Mouse (Mus musculus): Measurements from ENCODE around the gene Slc38a10.

Gene Slc38a10

DNA sequence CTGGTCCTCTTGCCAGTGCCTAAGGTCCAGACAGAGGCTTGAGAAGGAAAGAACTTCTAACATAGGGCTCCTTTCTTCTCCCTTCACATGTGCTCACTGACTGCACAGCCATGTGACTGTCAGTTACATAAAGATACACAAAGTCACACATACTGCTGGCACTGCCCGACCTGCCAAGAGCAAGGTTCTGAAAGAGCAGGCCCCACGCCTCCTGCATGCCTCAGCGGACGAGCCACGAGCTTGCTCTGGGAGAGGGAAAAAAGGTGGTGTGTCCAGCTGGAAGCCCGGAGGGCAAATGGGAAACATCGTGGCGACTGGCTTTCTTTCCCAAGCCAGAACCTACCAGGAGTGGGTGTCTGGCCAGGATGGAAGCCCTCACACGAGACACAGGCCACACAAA, 43.4 kb downstream of the Slc38a10 start:
- no peak for DNase-seq (ENCODE audit: extremely low read depth, insufficient read length, low spot score)

DNA sequence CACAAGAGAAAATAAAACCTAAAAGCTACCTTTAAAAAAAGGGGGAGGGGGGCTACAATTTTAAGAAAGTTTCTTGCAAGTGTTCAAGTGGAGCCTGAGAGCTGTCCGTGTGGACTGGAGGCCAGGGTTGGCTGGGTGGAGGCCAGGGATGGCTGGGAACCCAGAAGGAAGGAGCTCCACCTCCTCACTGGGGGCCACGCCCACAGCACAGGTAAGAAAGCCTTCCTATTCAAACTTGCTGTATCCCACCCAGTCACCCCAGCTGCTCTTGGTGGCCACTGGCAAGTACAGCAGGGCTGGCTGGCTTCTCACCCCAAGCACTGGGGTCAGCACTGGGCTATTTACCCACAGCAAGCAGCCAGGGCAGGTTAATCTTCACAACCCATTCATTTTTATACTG, 44.1 kb downstream of the Slc38a10 start:
- DNase-seq (ENCODE audit: extremely low read depth, insufficient read length, low spot score) = no peak

DNA sequence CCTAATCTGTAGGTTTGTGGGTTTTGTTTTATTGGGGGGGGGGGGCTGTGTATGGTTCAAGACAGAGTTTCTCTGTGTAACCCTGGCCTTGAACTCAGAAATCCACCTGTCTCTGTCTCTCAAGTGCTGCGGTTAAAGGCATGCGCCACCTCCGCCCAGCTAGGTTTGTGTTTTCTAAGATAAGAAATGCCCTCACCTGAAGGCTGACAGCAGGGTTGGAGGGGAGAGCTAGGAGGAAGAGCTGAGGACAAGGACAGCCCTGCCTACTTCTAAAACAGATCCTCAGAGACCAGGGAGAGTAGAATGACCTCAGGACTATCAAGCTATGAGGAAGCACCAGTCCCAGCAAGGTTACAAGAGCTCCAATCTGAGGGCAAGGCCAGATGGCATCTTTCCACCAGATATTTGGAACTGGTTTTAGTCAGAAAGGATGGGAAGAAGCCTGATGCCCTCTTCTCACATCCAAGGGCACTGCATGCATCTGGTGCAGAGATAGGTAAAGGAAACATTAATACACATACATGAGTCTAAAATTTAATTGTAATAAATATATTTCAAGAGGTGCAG, 47.6 kb downstream of the Slc38a10 start:
- no peak for DNase-seq (ENCODE audit: extremely low read depth, insufficient read length, low spot score)

DNA sequence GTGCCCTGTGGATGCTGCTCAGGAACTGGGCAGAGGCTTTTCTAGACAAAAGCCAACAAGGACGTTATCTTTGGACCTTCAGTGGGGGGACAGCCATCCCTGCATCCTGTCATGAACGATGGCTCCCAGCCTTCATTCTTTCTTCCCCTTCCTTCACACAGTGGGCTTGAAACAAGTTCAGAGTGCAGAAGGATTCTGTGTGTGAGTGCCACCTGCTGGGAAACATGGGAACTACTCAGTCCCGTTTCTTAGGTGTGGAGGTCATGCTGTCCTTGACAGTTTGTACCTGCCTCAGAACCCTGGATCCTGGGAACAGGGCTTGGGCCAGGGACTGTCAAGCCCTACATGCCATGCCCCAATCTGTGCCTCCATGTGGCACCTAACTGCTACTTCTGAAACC, 50.1 kb downstream of the Slc38a10 start:
- peak; percentile 46 for DNase-seq (ENCODE audit: extremely low read depth, insufficient read length, low spot score)

DNA sequence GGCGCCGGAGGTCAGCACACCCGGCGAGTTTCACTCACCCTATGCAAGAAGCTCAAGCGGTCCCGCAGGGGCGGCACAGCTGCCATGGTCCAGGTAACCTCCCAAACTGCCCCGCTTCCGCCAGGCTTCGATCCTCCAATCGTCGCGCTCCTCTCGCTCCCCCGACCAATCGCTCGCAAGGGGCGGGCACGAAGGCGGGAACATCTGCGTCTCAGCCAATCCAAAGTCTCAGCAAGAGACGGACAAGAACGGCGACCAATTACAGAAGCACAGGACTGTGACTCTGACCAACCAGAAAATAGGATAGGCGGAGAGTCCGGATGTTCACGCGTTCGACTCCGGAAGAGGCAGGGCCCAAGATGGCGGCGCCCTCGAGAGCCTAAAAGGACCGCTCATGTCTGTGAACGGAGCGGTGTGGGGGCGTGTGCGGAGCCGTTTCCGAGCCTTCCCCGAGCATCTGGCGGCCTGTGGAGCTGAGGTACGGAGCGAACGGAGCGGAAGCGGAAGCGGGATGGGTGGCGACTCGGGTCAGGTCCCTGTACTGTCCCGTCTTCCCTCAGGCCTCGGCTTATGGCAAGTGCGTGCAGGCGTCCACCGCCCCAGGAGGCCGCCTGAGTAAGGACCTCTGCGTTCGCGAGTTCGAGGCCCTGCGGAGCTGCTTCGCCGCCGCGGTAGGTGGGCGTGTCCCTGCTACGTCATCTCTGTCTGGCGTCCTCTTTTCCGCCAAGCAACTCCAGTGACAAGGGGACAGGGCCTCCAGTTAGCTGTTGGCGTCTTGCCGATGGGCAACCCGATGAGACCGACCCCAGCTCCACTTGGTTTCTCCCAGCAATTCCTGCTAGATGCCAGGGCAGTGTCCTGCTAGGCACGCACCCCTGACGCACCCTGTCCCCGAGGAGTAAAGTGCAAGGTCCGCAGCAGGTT, 52.3 kb downstream of the Slc38a10 start, which contains the start of the genes Tepsin and Ndufaf8:
Gene Tepsin (minus strand): TSS at position 144 of the 924 bp plus-strand sequence.
Gene Ndufaf8 (plus strand): TSS at position 341 of the 924 bp plus-strand sequence.
- peak; percentile 98 for DNase-seq (ENCODE audit: extremely low read depth, insufficient read length, low spot score)

DNA sequence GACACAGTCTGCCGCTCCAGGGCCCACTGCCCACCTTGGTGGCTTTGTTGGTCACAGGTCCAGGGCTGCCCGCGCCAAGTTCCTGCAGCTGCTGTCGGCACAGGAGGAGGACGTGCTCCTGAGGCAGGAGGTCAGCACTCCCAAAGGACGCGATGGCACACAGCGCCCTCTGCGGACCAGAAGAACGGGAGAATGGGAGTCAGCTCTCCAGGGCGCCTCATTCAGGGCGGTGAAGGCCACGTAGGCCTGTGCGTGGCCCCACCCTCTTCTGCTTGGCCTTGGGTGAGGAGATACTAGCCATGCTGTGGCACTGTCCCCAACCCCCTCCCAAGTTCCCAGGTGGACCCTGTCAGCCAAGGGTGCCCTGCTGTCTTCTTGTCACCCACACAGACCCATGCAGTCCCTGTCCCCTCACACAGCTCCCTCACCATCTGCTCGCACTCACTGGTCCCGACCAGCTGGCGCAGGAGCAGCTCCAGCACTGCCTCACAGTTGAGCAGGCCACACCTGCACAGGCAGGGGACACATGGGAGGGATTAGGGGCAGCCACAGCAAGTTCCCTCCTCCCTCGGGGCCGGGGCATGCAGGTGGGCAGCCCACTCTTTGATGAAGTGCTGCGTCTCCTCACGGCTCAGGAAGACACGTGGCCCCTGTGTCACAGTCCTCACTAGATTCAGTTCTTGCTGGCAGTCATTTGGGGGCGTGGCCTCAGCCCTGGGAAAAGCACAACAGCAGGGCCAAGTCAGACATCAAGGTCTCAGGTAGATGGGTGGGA, 58.1 kb downstream of the Slc38a10 start:
- DNase-seq (ENCODE audit: extremely low read depth, insufficient read length, low spot score) = no peak

DNA sequence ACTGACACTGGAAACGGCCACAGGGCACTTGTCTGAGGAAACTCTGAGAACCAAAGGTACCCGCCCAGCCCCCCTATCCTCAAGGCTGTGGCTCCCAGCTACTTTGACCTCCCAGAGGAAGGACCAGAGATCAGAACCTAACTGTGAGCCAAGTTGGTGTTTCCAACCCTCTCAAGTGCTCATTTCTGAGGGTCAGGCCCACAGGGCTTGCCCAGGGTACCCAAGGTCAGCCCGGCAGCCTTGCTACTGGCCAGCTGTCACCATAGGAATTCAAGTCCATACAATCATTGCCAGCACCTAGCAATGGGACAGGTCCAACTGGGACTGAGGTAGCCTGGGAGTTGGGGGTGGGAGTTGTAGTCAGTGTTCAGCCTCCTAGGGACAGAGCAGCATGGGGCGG, 60.5 kb downstream of the Slc38a10 start:
- DNase-seq (ENCODE audit: extremely low read depth, insufficient read length, low spot score) = no peak

DNA sequence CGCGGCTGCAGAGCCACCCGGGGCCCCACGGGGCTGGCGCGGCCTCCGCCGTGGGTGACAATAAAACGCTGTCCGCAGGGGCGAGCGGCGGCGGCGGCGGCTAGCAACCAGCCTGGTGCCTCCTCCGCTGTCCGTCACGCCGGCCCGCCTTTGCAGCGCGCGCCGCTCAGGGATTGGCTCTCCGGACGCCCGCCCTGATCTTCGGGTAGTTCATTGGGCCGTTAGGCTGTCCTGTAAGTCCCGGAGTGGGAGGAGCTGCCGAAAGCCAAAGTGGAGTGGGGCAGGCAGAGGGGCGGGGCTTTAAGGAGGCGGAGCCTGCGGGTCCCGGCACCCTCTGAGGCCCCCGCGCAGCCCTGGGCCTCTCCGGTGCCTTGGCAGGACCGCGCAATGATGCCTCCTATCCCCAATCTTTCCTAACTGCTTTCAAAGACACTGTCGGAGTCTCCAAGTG, 64.4 kb downstream of the Slc38a10 start, which contains the start of gene Cep131:
Gene Cep131 (minus strand): TSS at position 126 of the 451 bp plus-strand sequence.
- peak; percentile 96 for DNase-seq (ENCODE audit: extremely low read depth, insufficient read length, low spot score)

DNA sequence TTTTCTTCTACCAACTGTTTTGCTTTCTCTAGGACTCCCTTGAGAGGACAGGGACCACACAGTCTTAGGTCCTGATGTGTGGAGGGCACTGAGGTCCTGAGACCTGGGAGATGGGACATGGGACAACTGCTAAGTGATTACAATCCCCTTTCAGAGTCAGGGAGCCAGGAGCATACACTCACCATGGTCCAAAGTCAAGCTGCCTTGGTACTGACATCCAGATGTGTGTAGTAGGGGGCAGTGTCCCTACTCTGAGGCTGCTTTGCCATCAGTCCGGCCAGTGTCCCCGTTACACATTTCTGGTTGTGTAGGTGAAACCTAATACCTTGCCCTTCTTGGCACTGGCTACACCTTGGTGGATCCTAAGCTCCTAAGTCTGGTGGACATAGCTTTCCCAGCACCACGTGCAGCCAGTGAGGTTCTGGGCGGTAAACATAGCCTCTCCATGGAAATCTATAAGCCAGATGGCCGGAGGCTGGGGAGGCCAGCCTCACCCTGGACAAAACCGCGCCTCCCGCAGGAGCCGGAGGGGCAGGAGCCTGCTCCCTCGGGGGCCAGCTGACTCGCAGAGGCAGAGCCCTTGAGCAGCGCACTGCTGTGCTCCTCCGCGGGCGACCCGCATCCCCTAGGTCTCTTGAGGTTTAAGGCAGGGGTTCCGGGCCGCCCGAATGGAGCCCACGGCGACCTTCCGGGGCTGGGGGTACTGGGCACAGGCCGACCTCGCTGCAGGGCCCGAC, 65.1 kb downstream of the Slc38a10 start:
- peak; percentile 67 for DNase-seq (ENCODE audit: extremely low read depth, insufficient read length, low spot score)

DNA sequence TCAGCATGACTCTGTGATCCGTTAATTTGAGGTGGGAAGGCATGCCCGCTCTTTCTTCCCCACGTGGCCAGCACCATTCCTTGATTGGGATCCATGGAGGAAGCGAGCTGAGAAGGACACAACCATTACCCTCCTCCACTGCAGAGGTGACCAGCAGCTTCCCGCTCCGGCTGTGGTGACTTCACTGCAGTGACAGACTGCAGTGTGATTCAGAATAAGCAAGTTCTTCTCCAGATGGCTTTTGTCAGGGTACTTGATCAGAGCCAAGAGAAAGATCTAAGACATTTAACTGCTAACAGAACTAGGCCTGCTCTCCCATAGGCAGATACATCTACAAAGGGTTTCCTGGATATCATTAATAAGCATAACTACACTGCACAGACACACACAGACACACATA, 70.9 kb downstream of the Slc38a10 start:
- no peak for DNase-seq (ENCODE audit: extremely low read depth, insufficient read length, low spot score)

DNA sequence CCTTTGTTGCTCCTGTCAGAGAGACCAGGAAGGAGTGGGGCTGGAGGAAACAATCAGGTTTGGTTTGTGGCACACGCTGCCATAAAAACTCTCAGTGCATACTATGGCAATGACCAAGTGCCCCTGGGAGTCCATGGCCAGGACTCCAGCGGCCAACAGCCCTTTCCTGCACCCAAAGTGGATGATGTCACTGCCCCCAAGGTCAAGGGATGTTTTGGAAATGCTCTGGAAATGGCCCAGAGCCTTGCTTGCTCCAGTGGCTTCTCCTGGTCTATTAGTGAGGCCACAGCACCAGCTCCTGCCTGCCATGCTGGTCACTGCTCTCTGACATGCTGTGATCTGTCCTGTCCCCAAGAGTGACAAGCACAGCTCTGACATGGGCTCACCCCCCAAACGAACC, 75.0 kb downstream of the Slc38a10 start:
- no peak for DNase-seq (ENCODE audit: extremely low read depth, insufficient read length, low spot score)

DNA sequence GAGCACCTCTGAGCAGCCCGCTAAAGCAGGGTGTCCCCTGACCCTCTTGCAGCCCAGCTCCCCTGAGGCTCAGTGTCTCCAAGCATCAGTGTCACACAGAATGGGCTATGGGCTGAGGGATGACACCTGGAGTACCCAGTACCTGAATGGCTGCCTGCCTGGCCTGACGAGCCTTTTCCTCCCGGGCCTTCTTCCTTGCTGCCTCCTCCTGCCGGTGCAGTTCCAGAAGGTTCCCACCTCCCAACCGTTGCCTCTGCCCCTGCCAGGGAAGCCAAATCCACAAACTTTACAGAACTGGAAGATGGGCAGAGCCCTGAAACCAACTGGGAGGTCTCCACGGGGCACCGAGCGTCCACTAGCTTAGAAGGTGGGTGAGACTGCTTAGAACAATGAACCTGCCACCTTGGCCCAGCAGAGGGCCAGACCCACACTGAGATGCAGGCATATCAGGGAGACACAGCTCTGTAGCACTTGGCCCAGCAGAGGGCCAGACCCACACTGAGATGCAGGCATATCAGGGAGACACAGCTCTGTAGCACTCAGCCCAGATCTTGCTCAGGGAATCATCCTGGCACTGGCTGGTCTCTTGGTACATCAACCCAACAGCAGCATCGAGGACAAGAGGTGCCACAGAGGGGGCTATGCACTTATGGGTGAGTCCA, 78.0 kb downstream of the Slc38a10 start:
- no peak for DNase-seq (ENCODE audit: extremely low read depth, insufficient read length, low spot score)

DNA sequence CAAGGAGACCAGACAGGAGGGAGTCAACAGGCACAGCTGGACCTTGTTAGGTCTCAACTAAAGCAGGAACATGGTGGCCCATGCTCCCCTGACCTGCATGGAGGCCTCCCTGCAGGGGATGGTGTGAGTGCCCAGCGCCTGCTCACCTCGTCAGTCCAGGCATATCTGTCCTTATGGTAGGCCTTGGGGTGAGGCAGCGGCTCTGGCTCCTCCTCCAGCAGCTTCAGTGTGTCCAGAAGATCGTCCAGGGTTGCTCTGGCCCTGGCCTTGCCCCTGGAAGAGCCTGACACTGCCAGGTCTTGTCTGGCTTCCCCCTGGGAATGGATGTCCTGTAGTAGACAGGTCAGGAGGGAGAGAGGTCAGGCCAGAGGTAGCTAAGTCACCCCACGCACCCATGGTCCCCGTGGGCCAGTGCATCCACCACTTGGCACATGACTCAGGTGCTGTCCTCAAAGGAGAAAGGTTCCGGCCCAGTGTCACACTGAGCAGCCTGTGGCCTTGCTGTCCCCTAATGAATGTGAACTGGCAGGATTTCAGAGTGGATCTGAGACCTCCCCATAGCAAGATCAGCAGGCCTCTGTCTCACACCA, 79.3 kb downstream of the Slc38a10 start:
- no peak for DNase-seq (ENCODE audit: extremely low read depth, insufficient read length, low spot score)

DNA sequence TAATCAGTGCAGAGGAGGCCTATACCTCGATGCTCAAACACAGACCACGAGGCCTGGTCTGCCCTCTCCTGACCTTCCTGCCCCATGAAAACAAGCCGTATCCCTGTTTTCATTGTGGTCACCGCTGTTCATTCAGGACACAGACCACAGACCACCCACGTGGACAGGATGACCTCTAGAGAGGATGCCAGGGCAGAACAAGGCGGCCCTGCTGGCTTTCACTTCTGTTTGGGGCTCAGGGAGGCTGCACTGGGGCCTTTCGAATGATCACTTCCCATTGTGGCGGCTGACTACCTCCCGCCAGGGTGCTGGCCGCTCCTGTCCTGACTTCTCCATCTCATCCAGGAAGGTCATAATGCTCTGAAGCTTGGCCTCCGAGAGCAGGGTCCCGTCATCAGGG, 80.1 kb downstream of the Slc38a10 start:
- no peak for DNase-seq (ENCODE audit: extremely low read depth, insufficient read length, low spot score)

DNA sequence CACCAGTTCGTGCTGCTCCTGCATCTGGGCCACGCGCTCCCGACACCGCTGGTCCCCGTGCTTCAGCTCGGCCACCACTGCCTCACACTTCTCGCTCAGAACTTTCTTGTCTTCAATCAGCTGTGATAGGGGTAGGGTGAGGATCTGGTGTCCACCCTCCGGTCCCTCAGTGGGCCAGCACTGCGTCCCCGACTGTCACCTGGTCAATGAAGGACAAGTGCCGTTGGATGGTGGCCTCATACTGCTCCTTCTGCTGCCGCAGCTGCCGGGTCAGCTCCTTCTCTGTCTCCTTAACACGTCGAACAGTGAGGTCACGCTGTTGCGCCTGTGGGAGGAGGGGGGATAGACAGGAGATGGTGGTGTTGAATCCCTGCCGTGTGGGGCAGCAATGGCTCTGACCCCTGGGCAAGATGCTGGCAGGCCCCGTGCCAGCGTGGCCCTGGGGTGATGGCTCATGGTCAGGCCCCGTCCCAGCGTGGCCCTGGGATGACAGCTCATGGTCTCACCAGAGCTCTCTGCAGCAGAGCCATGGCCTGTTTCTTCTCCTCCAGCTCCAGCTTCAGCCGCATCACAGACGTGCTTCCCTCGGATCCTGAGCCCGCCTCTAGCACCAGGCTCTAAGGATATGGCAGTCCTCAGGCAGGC, 80.7 kb downstream of the Slc38a10 start:
- DNase-seq (ENCODE audit: extremely low read depth, insufficient read length, low spot score) = no peak

DNA sequence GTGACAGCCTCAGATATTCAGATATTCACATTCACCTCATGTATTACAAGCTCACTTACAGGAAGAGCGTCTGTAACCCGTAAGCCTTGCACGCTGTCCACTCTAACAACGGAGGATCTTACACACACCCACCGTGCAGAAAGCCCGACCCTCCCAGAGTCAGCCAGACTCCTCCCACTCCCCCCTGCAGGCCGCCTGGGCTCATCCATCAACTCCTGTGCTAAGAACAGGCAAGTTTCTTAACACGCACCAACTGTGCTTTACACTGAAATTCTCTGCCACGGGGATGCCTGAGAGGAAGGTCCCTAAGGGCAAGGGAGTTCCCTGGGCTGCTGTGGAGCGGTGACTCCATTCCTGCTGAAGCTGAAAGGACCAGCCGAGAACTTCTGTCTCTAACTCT, 81.9 kb downstream of the Slc38a10 start:
- DNase-seq (ENCODE audit: extremely low read depth, insufficient read length, low spot score) = no peak

DNA sequence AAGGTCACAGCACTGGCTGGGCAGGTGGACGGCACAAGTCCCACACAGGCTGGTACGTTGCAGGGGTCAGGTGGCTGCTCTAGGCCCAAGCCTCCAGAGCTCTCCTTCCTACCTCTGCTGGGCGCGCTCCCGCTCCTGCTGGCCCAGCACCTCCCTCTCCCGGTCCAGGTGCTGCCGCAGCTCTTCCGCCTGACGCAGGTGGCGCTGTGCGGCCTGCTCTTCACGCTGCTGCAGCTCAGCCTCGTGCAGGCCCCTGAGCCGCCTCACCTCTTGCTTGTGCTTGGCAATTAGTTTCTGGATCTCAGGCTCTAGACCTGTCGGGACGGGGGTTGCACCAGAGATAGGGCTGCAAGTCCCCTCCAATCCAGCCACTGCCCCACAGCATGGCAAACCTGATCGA, 83.3 kb downstream of the Slc38a10 start:
- DNase-seq (ENCODE audit: extremely low read depth, insufficient read length, low spot score) = no peak

DNA sequence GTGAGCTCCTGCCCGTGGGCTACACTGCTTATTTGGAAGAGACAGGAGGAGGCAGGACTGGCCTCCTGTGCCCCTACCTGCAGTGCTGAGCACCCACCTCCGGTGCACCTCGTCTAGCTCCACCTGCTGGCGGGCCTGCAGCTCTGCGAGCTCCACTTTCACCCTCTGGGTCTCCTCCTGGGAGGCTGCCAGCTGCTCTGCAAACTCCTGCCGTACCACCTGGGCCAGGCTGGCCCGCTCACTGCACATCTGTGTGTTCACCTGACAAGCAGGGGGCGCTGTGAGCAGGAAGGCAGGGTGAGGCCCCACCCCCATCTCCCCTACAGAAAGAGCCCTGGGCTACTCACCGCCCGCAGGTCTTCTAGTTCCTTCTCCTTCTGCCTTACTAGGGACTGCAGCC, 85.9 kb downstream of the Slc38a10 start:
- peak; percentile 44 for DNase-seq (ENCODE audit: extremely low read depth, insufficient read length, low spot score)

DNA sequence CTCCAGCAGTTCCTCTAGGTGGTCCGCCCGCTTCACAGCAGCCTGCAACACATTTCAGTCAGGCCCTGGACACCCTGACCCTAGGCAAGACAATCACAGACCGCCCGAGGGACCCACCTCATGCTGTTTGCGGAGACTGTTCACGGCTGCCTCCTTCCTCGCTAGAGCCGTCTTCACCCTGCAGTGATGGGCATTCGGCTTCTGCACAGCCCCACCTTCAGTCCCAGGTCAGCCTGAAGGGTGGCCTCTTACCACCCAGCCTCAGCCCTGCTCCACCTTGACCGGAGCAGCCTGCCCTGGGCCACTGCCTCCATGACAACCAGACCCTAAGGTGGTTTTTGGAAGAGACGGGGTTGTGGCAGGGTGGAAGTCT, 86.5 kb downstream of the Slc38a10 start:
- no peak for DNase-seq (ENCODE audit: extremely low read depth, insufficient read length, low spot score)
